Mouse (Mus musculus): ENCODE measurements at regions not wholly inside any gene's neighbourhood (a gene's known extent, or its start where the extent isn't known, plus 50 kb on each side); places are given as distances from the start of the nearest gene placed in this dataset.

- no peaks in the 10 kb centered on the region for H3K4me1 ChIP-seq (ENCODE audit: control insufficient read depth, insufficient read depth, low read length)
- no peak overlapping the region for H3K27ac ChIP-seq (ENCODE audit: insufficient read depth, low read depth, low read length)
- H3K4me3 ChIP-seq (ENCODE audit: insufficient read depth, low read length), result no peak overlapping the region
- no peak for TF ChIP-seq CTCF (IDR thresholded peaks at IDR 0.05; ENCODE audit: low read depth, low read length)
- no peak for TF ChIP-seq POLR2A (IDR thresholded peaks at IDR 0.05; ENCODE audit: borderline replicate concordance, low read depth, low read length)
Measured at GRCm38 (mm10) chr5:106209543-106209942, 248.4 kb downstream of the Barhl2 start.

GRCm38 (mm10) chr5:106207706-106208105 is 250.3 kb downstream of the Barhl2 start:
- H3K4me1 ChIP-seq (ENCODE audit: control insufficient read depth, insufficient read depth, low read length), result no peaks in the 10 kb centered on the region
- H3K27ac ChIP-seq (ENCODE audit: insufficient read depth, low read depth, low read length), result no peak overlapping the region
- H3K4me3 ChIP-seq (ENCODE audit: insufficient read depth, low read length), result no peak overlapping the region
- TF ChIP-seq POLR2A (IDR thresholded peaks at IDR 0.05; ENCODE audit: borderline replicate concordance, low read depth, low read length) (no peak), CTCF (IDR thresholded peaks at IDR 0.05; ENCODE audit: low read depth, low read length) (no peak)

- Histone ChIP-seq H3K27ac (ENCODE audit: insufficient read depth, low read depth, low read length) (no peak overlapping the region), H3K4me3 (ENCODE audit: insufficient read depth, low read length) (no peak overlapping the region), H3K4me1 (ENCODE audit: control insufficient read depth, insufficient read depth, low read length) (no peaks in the 10 kb centered on the region)
- no peak for TF ChIP-seq POLR2A (IDR thresholded peaks at IDR 0.05; ENCODE audit: borderline replicate concordance, low read depth, low read length)
Measured at GRCm38 (mm10) chr5:106205724-106206123, 252.2 kb downstream of the Barhl2 start.

GRCm38 (mm10) chr5:106200631-106201030 is 257.3 kb downstream of the Barhl2 start:
- TF ChIP-seq POLR2A (IDR thresholded peaks at IDR 0.05; ENCODE audit: borderline replicate concordance, low read depth, low read length) (no peak), CTCF (IDR thresholded peaks at IDR 0.05; ENCODE audit: low read depth, low read length) (no peak)
- Histone ChIP-seq H3K4me3 (ENCODE audit: insufficient read depth, low read length) (no peak overlapping the region), H3K27ac (ENCODE audit: insufficient read depth, low read depth, low read length) (no peak overlapping the region), H3K4me1 (ENCODE audit: control insufficient read depth, insufficient read depth, low read length) (no peaks in the 10 kb centered on the region)

GRCm38 (mm10) chr5:106199061-106199460 is 258.9 kb downstream of the Barhl2 start:
- TF ChIP-seq POLR2A (IDR thresholded peaks at IDR 0.05; ENCODE audit: borderline replicate concordance, low read depth, low read length), result no peak
- no peaks in the 10 kb centered on the region for H3K4me1 ChIP-seq (ENCODE audit: control insufficient read depth, insufficient read depth, low read length)
- H3K27ac ChIP-seq (ENCODE audit: insufficient read depth, low read depth, low read length), result no peak overlapping the region
- no peak overlapping the region for H3K4me3 ChIP-seq (ENCODE audit: insufficient read depth, low read length)

- H3K27ac ChIP-seq (ENCODE audit: insufficient read depth, low read depth, low read length), result no peak overlapping the region
- TF ChIP-seq CTCF (IDR thresholded peaks at IDR 0.05; ENCODE audit: low read depth, low read length), result no peak
- TF ChIP-seq POLR2A (IDR thresholded peaks at IDR 0.05; ENCODE audit: borderline replicate concordance, low read depth, low read length), result no peak
- no peak overlapping the region for H3K4me3 ChIP-seq (ENCODE audit: insufficient read depth, low read length)
- H3K4me1 ChIP-seq (ENCODE audit: control insufficient read depth, insufficient read depth, low read length), result no peaks in the 10 kb centered on the region
Measured at GRCm38 (mm10) chr5:106191141-106191540, 266.8 kb downstream of the Barhl2 start.

- no peaks in the 10 kb centered on the region for H3K4me1 ChIP-seq (ENCODE audit: control insufficient read depth, insufficient read depth, low read length)
- TF ChIP-seq CTCF (IDR thresholded peaks at IDR 0.05; ENCODE audit: low read depth, low read length) (no peak), POLR2A (IDR thresholded peaks at IDR 0.05; ENCODE audit: borderline replicate concordance, low read depth, low read length) (no peak)
- H3K27ac ChIP-seq (ENCODE audit: insufficient read depth, low read depth, low read length), result no peak overlapping the region
- H3K4me3 ChIP-seq (ENCODE audit: insufficient read depth, low read length), result no peak overlapping the region
Measured at GRCm38 (mm10) chr5:106181726-106182125, 276.2 kb downstream of the Barhl2 start.

GRCm38 (mm10) chr5:106172162-106172561 is 285.8 kb downstream of the Barhl2 start:
- Histone ChIP-seq H3K4me1 (ENCODE audit: control insufficient read depth, insufficient read depth, low read length) (no peaks in the 10 kb centered on the region), H3K4me3 (ENCODE audit: insufficient read depth, low read length) (no peak overlapping the region), H3K27ac (ENCODE audit: insufficient read depth, low read depth, low read length) (no peak overlapping the region)
- no peak for TF ChIP-seq POLR2A (IDR thresholded peaks at IDR 0.05; ENCODE audit: borderline replicate concordance, low read depth, low read length)
- no peak for TF ChIP-seq CTCF (IDR thresholded peaks at IDR 0.05; ENCODE audit: low read depth, low read length)

GRCm38 (mm10) chr5:106170405-106170804 is 287.6 kb downstream of the Barhl2 start:
- no peak overlapping the region for H3K4me3 ChIP-seq (ENCODE audit: insufficient read depth, low read length)
- H3K27ac ChIP-seq (ENCODE audit: insufficient read depth, low read depth, low read length), result no peak overlapping the region
- H3K4me1 ChIP-seq (ENCODE audit: control insufficient read depth, insufficient read depth, low read length), result no peaks in the 10 kb centered on the region
- no peak for TF ChIP-seq CTCF (IDR thresholded peaks at IDR 0.05; ENCODE audit: low read depth, low read length)
- TF ChIP-seq POLR2A (IDR thresholded peaks at IDR 0.05; ENCODE audit: borderline replicate concordance, low read depth, low read length), result no peak

- no peak overlapping the region for H3K4me3 ChIP-seq (ENCODE audit: insufficient read depth, low read length)
- TF ChIP-seq CTCF (IDR thresholded peaks at IDR 0.05; ENCODE audit: low read depth, low read length) (no peak), POLR2A (IDR thresholded peaks at IDR 0.05; ENCODE audit: borderline replicate concordance, low read depth, low read length) (no peak)
Measured at GRCm38 (mm10) chr5:106167556-106167955, 290.4 kb downstream of the Barhl2 start.

GRCm38 (mm10) chr5:106166266-106166665 is 289.9 kb downstream of the Zfp326 start:
- H3K27ac ChIP-seq (ENCODE audit: insufficient read depth, low read depth, low read length), result no peak overlapping the region
- H3K4me1 ChIP-seq (ENCODE audit: control insufficient read depth, insufficient read depth, low read length), result no peaks in the 10 kb centered on the region
- TF ChIP-seq POLR2A (IDR thresholded peaks at IDR 0.05; ENCODE audit: borderline replicate concordance, low read depth, low read length), result no peak
- TF ChIP-seq CTCF (IDR thresholded peaks at IDR 0.05; ENCODE audit: low read depth, low read length), result no peak
- H3K4me3 ChIP-seq (ENCODE audit: insufficient read depth, low read length), result no peak overlapping the region

More at GRCm38 (mm10) chr5:106167556-106167955, 290.4 kb downstream of the Barhl2 start:
- Histone ChIP-seq H3K4me1 (ENCODE audit: control insufficient read depth, insufficient read depth, low read length) (no peaks in the 10 kb centered on the region), H3K27ac (ENCODE audit: insufficient read depth, low read depth, low read length) (no peak overlapping the region)
